Mouse (Mus musculus) heart, adult 2 months (tissue): ENCODE results near the gene Agap1.

Experiments
- EP300 ChIP-seq: fragments of 200-500 bp; IDR thresholded peaks from 2 replicates; pipeline ENCODE4 v1.6.1; 2011; ENCODE audit warnings: low read depth, low read length, control low read depth; ENCODE audit not compliant: insufficient read depth
- POLR2A ChIP-seq: fragments of 200-500 bp; IDR thresholded peaks from 2 replicates; pipeline ENCODE4 v1.6.1; 2011; ENCODE audit warnings: mild to moderate bottlenecking, low read depth, low read length, control low read depth; ENCODE audit not compliant: insufficient read depth

GRCm38 (mm10) chr1:89848356-89849039, 393.9 kb downstream of the Agap1 start:
- no peak for TF ChIP-seq EP300
- no peak for TF ChIP-seq POLR2A
